Mouse (Mus musculus): Measurements from ENCODE around the gene Specc1l.

DNA sequence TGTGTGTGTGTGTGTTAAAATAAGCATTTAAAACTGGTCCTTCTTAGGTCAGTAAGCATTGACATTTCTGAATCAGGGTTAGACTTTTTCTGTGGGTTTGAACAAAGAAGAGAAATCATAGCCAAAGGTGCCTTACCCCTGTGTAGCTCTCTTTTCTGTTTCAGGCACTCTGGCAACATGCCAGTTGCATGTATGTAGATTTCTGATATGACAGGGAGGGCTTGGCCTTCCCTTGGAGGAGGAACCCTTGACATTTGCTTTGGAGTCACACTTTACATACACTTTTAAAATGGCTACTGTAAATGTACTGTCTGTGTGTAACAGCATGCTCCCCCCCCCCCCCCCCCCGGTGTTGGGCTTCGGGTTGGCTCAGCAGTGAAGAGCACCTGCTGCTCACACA, 12.8 kb downstream of the Specc1l start:
- no peak for TF ChIP-seq CTCF (IDR thresholded peaks at IDR 0.05; ENCODE audit: low read depth)
- no peak for TF ChIP-seq EP300 (optimal IDR thresholded peaks at IDR 0.05)
